Mouse (Mus musculus) ES-Bruce4 (cell line): ENCODE data around the gene Espnl. TPM values are rescaled to one million over a fixed set of nuclear protein-coding genes. Genes with fewer than 3 reads are reported as not detected.

Experiments used
- H3K27ac ChIP-seq: 2 replicates; pipeline ENCODE4 v1.5.1; 2012; ENCODE audit warnings: low read length, inconsistent platforms; ENCODE audit not compliant: insufficient read depth
- H3K27me3 ChIP-seq: 2 replicates; pipeline ENCODE4 v1.6.1; 2012; ENCODE audit warnings: mild to moderate bottlenecking, low read length, inconsistent platforms; ENCODE audit not compliant: control insufficient read depth, poor library complexity, insufficient read depth, severe bottlenecking
- H3K36me3 ChIP-seq: 2 replicates; pipeline ENCODE4 v1.6.1; 2012; ENCODE audit warnings: inconsistent platforms, mild to moderate bottlenecking, low read length, moderate library complexity; ENCODE audit not compliant: control insufficient read depth, poor library complexity, insufficient read depth, severe bottlenecking
- H3K4me1 ChIP-seq: one replicate; pipeline ENCODE4 v1.8.1; 2011; ENCODE audit warnings: low read length; ENCODE audit not compliant: control insufficient read depth, insufficient read depth
- H3K4me3 ChIP-seq: 2 replicates; pipeline ENCODE4 v1.5.1; 2011; ENCODE audit warnings: low read depth, mild to moderate bottlenecking, low read length
- H3K9ac ChIP-seq: 2 replicates; pipeline ENCODE4 v1.6.1; 2012; ENCODE audit warnings: low read depth, mild to moderate bottlenecking, inconsistent platforms; ENCODE audit not compliant: poor library complexity, severe bottlenecking
- H3K9me3 ChIP-seq: replicated peaks from 2 replicates; pipeline ENCODE4 v1.6.1; 2012; ENCODE audit warnings: mild to moderate bottlenecking, low read length, inconsistent platforms; ENCODE audit not compliant: control insufficient read depth, poor library complexity, insufficient read depth, severe bottlenecking
- CTCF ChIP-seq: IDR thresholded peaks from one replicate; pipeline ENCODE4 v1.8.1; 2011; ENCODE audit warnings: low read depth, low read length
- EP300 ChIP-seq: IDR thresholded peaks from 2 replicates; pipeline ENCODE4 v1.6.1; 2011; ENCODE audit warnings: low read depth, low read length; ENCODE audit not compliant: insufficient read depth
- POLR2A ChIP-seq: IDR thresholded peaks from one replicate; pipeline ENCODE4 v1.8.1; 2011; ENCODE audit warnings: low read length; ENCODE audit not compliant: insufficient read depth
- polyA plus RNA-seq: library from polyadenylated mRNA; stranded (reverse); fragments of >200 nt; gene quantifications from 2 replicates; pipeline ENCODE4 v1.2.4, GENCODE M21; 2011; ENCODE audit warnings: low read depth; ENCODE audit not compliant: missing spikeins, insufficient read depth, insufficient read length

The Espnl gene
- polyA plus RNA-seq, 1 experiment, result 0.10 TPM

DNA sequence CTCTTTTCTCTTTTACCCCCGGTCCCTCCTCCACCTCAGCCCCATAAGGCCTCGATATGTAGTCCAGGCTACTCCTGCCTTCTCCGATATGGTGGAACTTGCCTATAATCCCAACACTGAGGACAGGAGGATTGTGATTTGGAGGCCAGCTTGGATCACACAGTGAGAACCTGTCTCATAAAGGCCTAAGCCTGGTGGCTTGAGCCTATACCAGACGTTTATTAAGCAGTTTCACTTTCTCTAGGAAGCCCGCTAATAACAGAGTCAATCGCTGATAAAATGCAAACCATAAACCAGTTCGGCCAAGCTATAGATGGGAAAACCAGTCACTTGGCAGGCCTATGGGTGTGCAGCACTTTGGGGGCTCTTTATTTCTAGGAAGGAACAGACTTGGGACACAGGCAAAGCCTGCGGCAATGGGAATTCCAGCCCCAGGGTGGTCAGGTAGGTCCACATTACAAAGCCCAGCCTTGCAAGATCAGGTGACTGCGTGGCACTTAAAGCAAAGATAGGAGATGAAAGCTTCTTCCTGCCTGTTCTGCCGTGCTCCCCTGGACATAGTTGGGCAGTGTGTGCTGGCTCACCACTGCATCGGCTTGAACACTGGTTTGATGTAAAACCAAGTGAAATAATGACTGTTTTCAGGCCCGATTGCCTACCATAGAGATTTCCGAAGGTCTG is 22.7 kb upstream of the Espnl start:
- no peak overlapping the region for H3K27ac ChIP-seq
- peaks cover 2% of the 10 kb centered on the region for H3K4me1 ChIP-seq
- TF ChIP-seq CTCF (no peak), POLR2A (no peak), EP300 (no peak)
- no peaks in the 10 kb centered on the region for H3K27me3 ChIP-seq
- peak overlapping the region; percentile 95 for H3K4me3 ChIP-seq
- H3K36me3 ChIP-seq, result no peaks in the 10 kb centered on the region
- H3K9me3 ChIP-seq, result no peaks in the 10 kb centered on the region
- H3K9ac ChIP-seq, result peak overlapping the region; percentile 80

DNA sequence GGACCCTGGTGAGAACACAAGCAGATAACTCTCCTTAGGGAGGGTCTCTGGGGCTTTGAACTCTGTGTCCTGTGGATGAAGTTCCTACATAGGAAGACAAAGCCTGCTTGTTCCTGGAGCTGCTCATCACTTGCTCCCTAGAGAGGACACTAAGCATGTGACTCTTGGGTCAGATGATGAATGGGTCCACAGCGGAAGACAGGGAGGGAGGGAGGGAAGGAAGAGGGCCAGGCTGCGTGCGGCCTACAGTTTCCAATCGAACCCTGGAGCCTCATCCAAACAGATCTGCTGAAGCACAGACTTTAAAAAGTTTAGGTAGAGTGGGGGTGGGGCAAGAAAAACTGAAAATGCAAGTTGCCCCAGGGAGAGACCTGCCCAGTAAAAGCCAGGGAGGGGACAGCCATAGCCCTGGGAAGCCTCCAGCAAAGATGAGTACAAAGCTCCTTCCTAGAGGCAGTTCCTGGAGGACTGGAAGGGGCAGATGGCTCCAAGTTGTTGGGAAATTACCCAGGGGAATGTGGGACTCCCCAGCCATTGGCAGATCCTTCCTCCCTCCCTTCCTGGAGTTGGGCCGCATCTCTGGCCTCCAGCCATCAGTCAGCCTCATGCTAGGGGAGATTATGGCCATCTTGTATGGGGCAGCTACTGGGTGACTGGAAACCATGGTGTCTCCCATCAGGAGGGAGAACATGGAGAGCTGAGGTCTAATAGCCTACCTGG is 22.0 kb upstream of the Espnl start:
- no peak overlapping the region for H3K9ac ChIP-seq
- no peak overlapping the region for H3K4me3 ChIP-seq
- no peaks in the 10 kb centered on the region for H3K27me3 ChIP-seq
- H3K27ac ChIP-seq, result no peak overlapping the region
- H3K9me3 ChIP-seq, result no peaks in the 10 kb centered on the region
- H3K36me3 ChIP-seq, result no peaks in the 10 kb centered on the region
- no peak for TF ChIP-seq POLR2A
- TF ChIP-seq EP300, result no peak
- TF ChIP-seq CTCF, result no peak
- peaks cover 2% of the 10 kb centered on the region for H3K4me1 ChIP-seq

DNA sequence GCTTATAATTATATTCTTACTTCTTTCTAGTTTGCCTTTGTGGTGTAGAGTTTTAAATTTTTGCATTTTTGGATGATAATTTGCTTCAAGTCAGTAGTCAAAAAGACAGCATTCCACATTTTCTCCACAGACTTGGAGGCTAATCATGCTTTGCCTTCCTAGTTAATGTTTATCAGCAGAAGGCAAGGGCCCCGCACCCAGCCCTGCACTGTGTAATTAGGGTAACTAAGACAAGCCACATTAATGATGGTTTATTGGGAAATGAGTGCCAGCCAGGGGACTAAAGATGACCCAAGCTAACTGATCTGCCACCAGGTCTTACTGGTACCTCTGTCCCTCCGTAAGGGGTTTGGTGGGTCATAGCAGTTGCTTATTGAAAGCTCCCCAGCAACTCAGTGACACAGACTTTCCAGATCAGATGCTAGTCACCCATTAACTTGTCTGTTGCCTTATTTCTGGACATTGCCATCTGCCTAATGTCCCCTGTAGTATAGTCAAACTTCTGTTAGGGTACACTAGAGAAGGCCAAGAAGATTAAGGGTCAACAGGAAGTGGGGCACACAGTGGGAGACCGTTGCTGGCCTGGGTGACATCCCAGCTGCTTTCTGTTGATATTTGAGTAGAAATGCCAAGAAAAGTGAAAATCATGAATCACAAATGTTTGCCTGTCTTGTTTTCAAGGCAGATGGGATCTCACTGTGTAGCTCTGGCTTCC is 20.5 kb upstream of the Espnl start:
- Histone ChIP-seq H3K4me3 (no peak overlapping the region), H3K27ac (no peak overlapping the region), H3K9ac (no peak overlapping the region), H3K4me1 (peaks cover 2% of the 10 kb centered on the region), H3K9me3 (no peaks in the 10 kb centered on the region), H3K27me3 (no peaks in the 10 kb centered on the region), H3K36me3 (no peaks in the 10 kb centered on the region)
- TF ChIP-seq CTCF (no peak), EP300 (no peak), POLR2A (no peak)

DNA sequence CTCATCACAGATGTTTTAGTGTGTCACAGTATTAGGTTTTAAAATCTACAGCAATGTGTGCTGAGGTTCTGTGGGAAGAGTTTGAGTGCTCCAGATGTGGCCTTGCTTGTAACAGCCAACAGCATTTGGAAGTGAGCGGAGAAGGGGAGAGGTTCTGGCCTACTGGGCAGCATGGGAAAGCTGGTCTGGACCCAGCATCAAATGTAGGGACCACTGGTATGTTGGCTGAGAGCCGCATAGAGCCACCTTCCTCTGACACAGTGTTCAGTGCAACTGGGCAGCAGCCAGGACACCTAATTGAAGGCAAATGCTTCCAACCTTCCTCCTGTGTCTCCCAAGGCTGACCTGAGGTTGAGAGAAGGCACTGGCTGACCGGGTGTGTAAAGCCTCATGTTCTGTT is 19.9 kb upstream of the Espnl start:
- Histone ChIP-seq H3K9ac (no peak overlapping the region), H3K9me3 (no peaks in the 10 kb centered on the region), H3K27ac (no peak overlapping the region), H3K4me3 (no peak overlapping the region), H3K36me3 (no peaks in the 10 kb centered on the region), H3K4me1 (peaks cover 2% of the 10 kb centered on the region), H3K27me3 (no peaks in the 10 kb centered on the region)
- TF ChIP-seq CTCF, result no peak
- no peak for TF ChIP-seq EP300
- no peak for TF ChIP-seq POLR2A

GRCm38 (mm10) chr1:91304621-91305020 is 17.3 kb upstream of the Espnl start:
- no peak overlapping the region for H3K9ac ChIP-seq
- TF ChIP-seq POLR2A (no peak), EP300 (no peak), CTCF (no peak)
- H3K4me1 ChIP-seq, result no peaks in the 10 kb centered on the region
- H3K36me3 ChIP-seq, result no peaks in the 10 kb centered on the region; the same call in 1 of the 2 replicates
- H3K27ac ChIP-seq, result no peak overlapping the region
- no peaks in the 10 kb centered on the region for H3K27me3 ChIP-seq
- no peak overlapping the region for H3K4me3 ChIP-seq
- no peaks in the 10 kb centered on the region for H3K9me3 ChIP-seq

GRCm38 (mm10) chr1:91309366-91310085 is 12.3 kb upstream of the Espnl start:
- no peaks in the 10 kb centered on the region; the same call in 1 of the 2 replicates for H3K36me3 ChIP-seq
- no peak overlapping the region for H3K9ac ChIP-seq

More at GRCm38 (mm10) chr1:91309366-91310085, 12.3 kb upstream of the Espnl start:
- no peak for TF ChIP-seq POLR2A
- no peak for TF ChIP-seq EP300
- TF ChIP-seq CTCF, result no peak
- Histone ChIP-seq H3K27ac (no peak overlapping the region), H3K4me3 (no peak overlapping the region), H3K27me3 (no peaks in the 10 kb centered on the region), H3K9me3 (no peaks in the 10 kb centered on the region), H3K4me1 (peaks cover 2% of the 10 kb centered on the region)
